In genomic region chr12:8289099-8289498, GRCm38 (mm10) we compare ENCODE assay signal across 25 mouse cellular contexts. TPM values are rescaled to one million over a fixed set of nuclear protein-coding genes. Genes with fewer than 3 reads are reported as not detected.
"Had no signal": no experiment of that assay in that cellular context is flagged by ENCODE, and none has a peak within 500 bp of the region (broad histone marks: within the 10 kb centered on the region; RNA-seq: fewer than 3 reads in every experiment).

No protein-coding gene starts in this region.

- H3K9me3 ChIP-seq: midbrain, embryonic 10.5 days; midbrain, embryonic 12.5 days; neural tube, embryonic 13.5 days; neural tube, embryonic 15.5 days had no signal

- H3K27ac ChIP-seq: midbrain, embryonic 10.5 days; midbrain, embryonic 12.5 days; neural tube, embryonic 13.5 days; neural tube, embryonic 15.5 days had no signal

- DNase-seq: lung, adult 18-20 months; lung, embryonic 14.5 days; lung, postnatal 10 days; lung, postnatal 4 days; midbrain, embryonic 14.5 days; right cerebral cortex, adult 18-20 months; right cerebral cortex, postnatal 25 days; right cerebral cortex, postnatal 4 days; spleen, adult 18-20 months; thymus, adult 18-20 months; thymus, postnatal 14 days; thymus, postnatal 4 days had no signal

- H3K4me3 ChIP-seq: midbrain, embryonic 10.5 days; midbrain, embryonic 12.5 days; myocyte; neural tube, embryonic 13.5 days; neural tube, embryonic 15.5 days had no signal

RNA-seq across cellular contexts. Expression of gene Gdf7, which starts 12.7 kb away (rescaled TPM):
- total RNA-seq: megakaryocyte, adult 5-6 weeks; megakaryocyte-erythroid progenitor cell, adult 5-6 weeks had no signal
- polyA plus RNA-seq: liver, embryonic 16.5 days; lung, embryonic 14.5 days; lung, embryonic 16.5 days; small intestine, adult 2 months; stomach, embryonic 14.5 days; thymus, postnatal 0 days; urinary bladder, adult 2 months had no signal
